Mouse (Mus musculus) midbrain, embryonic 12.5 days (tissue): ENCODE results near the gene Trio. TPM values are rescaled to one million over a fixed set of nuclear protein-coding genes. Genes with fewer than 3 reads are reported as not detected.

Source experiments
- ATAC-seq: fragments of 200-750 bp; cut with Nextera tagmentation; 2 replicates; pipeline ENCODE4 v1.8.0; 2017; ENCODE audit warnings: low read depth, moderate TSS enrichment, moderate library complexity; ENCODE audit not compliant: low FRiP score
- H3K27ac ChIP-seq: fragments of 300-500 bp; sonication (generic); replicated peaks from 2 replicates; pipeline ENCODE4 v1.5.1; 2016; ENCODE audit warnings: mild to moderate bottlenecking
- H3K27me3 ChIP-seq: fragments of 300-500 bp; sonication (generic); 2 replicates; pipeline ENCODE4 v1.6.1; 2016; ENCODE audit warnings: mild to moderate bottlenecking
- H3K36me3 ChIP-seq: fragments of 300-500 bp; sonication (generic); 2 replicates; pipeline ENCODE4 v1.6.1; 2016
- H3K4me1 ChIP-seq: fragments of 300-500 bp; sonication (generic); 2 replicates; pipeline ENCODE4 v1.6.1; 2016
- H3K4me2 ChIP-seq: fragments of 300-500 bp; sonication (generic); replicated peaks from 2 replicates; pipeline ENCODE4 v1.6.1; 2016; ENCODE audit warnings: mild to moderate bottlenecking, moderate library complexity
- H3K4me3 ChIP-seq: fragments of 300-500 bp; sonication (generic); 2 replicates; pipeline ENCODE4 v1.5.1; 2016; ENCODE audit warnings: mild to moderate bottlenecking
- H3K9ac ChIP-seq: fragments of 300-500 bp; sonication (generic); replicated peaks from 2 replicates; pipeline ENCODE4 v1.6.1; 2016; ENCODE audit warnings: mild to moderate bottlenecking, moderate library complexity
- H3K9me3 ChIP-seq: fragments of 300-500 bp; sonication (generic); 2 replicates; pipeline ENCODE4 v1.6.1; 2016; ENCODE audit warnings: mild to moderate bottlenecking
- whole genome bisulfite sequencing: fragments of 180-500 bp; shearing (Covaris S2); methylation state at CpG from one replicate; pipeline ENCODE4 v1.1.7; 2016; 5-methylcytosine and 5-hydroxymethylcytosine counted together
- polyA plus RNA-seq: library from polyadenylated mRNA; unstranded; fragments of >200 nt; fragmentation: Nextera tagmentation; extraction: Ambion mirVana; gene quantifications from 2 replicates; pipeline ENCODE4 v1.2.1, GENCODE M21; 2016

Trio gene
- polyA plus RNA-seq, 1 experiment from 2014 or later = 38.3 TPM

- no peak for ATAC-seq
Observed at GRCm38 (mm10) chr15:27957867-27958266, 67.8 kb downstream of the Trio start.

DNA sequence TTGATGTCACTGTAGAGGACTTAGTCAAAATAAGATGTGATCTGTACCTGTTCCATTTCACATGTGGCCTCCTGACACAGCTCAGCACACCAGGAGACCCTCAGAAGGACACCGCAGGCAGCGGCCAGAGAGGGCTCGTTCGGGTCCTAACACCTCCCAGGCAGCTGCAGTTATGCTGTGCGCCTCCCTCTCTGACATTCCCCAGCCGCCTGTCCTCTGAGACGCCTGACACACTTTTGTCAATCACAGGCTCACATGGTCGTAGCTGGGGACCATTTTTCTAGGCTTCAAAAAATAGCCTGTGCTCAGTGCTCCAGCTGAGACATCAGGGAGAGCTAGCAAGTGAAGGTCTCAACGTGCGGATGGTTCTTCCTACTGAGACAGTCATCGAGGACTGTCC is 70.0 kb downstream of the Trio start:
- WGBS = 51% methylated on average over 11 of the region's 11 CpGs
- Histone ChIP-seq H3K27ac (no peak overlapping the region), H3K4me2 (no peak overlapping the region), H3K36me3 (no peaks in the 10 kb centered on the region), H3K4me1 (peaks cover 47% of the 10 kb centered on the region), H3K27me3 (no peaks in the 10 kb centered on the region), H3K9me3 (no peaks in the 10 kb centered on the region), H3K4me3 (no peak overlapping the region), H3K9ac (no peak overlapping the region)
- ATAC-seq = no peak

More at GRCm38 (mm10) chr15:27957867-27958266, 67.8 kb downstream of the Trio start:
- no peaks in the 10 kb centered on the region for H3K36me3 ChIP-seq
- H3K4me3 ChIP-seq = no peak overlapping the region
- no peak overlapping the region for H3K9ac ChIP-seq
- H3K9me3 ChIP-seq = no peaks in the 10 kb centered on the region
- no peaks in the 10 kb centered on the region for H3K27me3 ChIP-seq
- no peak overlapping the region for H3K27ac ChIP-seq
- H3K4me2 ChIP-seq = no peak overlapping the region
- H3K4me1 ChIP-seq = peaks cover 67% of the 10 kb centered on the region
- 84% methylated on average over 9 of the region's 9 CpGs for WGBS

DNA sequence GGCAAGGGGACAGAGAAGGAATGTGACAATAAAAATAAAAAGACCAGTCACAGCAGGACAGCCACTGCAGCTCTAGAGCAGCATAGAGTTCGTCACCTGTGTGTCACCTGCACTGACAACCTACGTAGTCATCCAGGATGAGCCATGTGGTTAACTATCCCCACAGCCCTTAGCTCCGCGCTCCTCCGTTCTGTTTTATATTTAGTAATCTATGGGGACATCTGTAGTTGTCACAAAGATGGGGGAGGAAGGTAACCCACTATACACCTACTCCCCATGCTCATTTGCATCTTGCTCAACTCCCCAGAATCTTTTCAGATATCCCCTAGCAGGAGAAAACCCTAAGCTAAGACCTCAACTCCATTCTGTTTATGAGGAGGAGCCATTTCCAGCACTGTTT is 71.3 kb downstream of the Trio start:
- H3K27ac ChIP-seq = no peak overlapping the region
- no peak overlapping the region for H3K4me3 ChIP-seq
- H3K27me3 ChIP-seq = no peaks in the 10 kb centered on the region
- H3K4me2 ChIP-seq = no peak overlapping the region
- H3K36me3 ChIP-seq = no peaks in the 10 kb centered on the region
- peaks cover 36% of the 10 kb centered on the region for H3K4me1 ChIP-seq
- no peaks in the 10 kb centered on the region for H3K9me3 ChIP-seq
- WGBS = 93% methylated on average over 5 of the region's 5 CpGs
- no peak for ATAC-seq
- H3K9ac ChIP-seq = no peak overlapping the region

- H3K4me2 ChIP-seq = no peak overlapping the region
- no peaks in the 10 kb centered on the region for H3K9me3 ChIP-seq
- H3K27me3 ChIP-seq = no peaks in the 10 kb centered on the region
- no peak overlapping the region for H3K9ac ChIP-seq
- H3K36me3 ChIP-seq = no peaks in the 10 kb centered on the region
- H3K4me1 ChIP-seq = peaks cover 36% of the 10 kb centered on the region
- ATAC-seq = no peak
- no peak overlapping the region for H3K27ac ChIP-seq
- no peak overlapping the region for H3K4me3 ChIP-seq
- WGBS = 82% methylated on average over 3 of the region's 3 CpGs
Observed at GRCm38 (mm10) chr15:27953570-27953969, 72.1 kb downstream of the Trio start.

- ATAC-seq = no peak
- no peaks in the 10 kb centered on the region for H3K9me3 ChIP-seq
- H3K27me3 ChIP-seq = no peaks in the 10 kb centered on the region
- H3K36me3 ChIP-seq = no peaks in the 10 kb centered on the region
- no peak overlapping the region for H3K4me3 ChIP-seq
- no peak overlapping the region for H3K9ac ChIP-seq
- WGBS = 93% methylated on average over 7 of the region's 7 CpGs
- no peak overlapping the region for H3K27ac ChIP-seq
- H3K4me2 ChIP-seq = no peak overlapping the region
- peaks cover 23% of the 10 kb centered on the region for H3K4me1 ChIP-seq
Observed at GRCm38 (mm10) chr15:27951195-27951594, 74.5 kb downstream of the Trio start.

- Histone ChIP-seq H3K9me3 (no peaks in the 10 kb centered on the region), H3K36me3 (no peaks in the 10 kb centered on the region), H3K4me3 (no peak overlapping the region), H3K4me2 (no peak overlapping the region), H3K27me3 (no peaks in the 10 kb centered on the region), H3K4me1 (peaks cover 25% of the 10 kb centered on the region), H3K9ac (no peak overlapping the region), H3K27ac (no peak overlapping the region)
- ATAC-seq = no peak; the same call in 1 of the 2 replicates
- WGBS = 92% methylated on average over 9 of the region's 9 CpGs
Observed at GRCm38 (mm10) chr15:27949196-27949595, 76.5 kb downstream of the Trio start.

DNA sequence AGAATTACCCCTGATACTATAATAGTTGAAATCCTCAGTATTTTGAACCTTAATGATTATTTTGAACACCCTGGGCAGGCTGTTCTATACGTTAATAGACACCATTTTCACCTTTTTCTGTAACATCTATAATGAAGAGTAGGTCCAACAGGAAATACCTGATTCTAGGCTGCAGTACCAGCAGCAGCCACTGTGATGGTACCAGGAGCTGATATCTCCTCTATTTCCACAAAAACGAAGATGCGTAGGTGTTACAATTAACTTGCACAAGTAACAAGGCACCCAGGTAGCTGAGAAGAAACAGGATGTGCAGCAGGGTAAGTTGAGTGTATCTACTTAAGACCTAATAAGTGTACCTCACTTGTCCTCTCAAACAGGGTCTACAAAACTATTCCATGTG is 77.8 kb downstream of the Trio start:
- no peak overlapping the region for H3K27ac ChIP-seq
- peaks cover 31% of the 10 kb centered on the region for H3K4me1 ChIP-seq
- H3K9me3 ChIP-seq = no peaks in the 10 kb centered on the region
- H3K4me2 ChIP-seq = no peak overlapping the region
- H3K36me3 ChIP-seq = no peaks in the 10 kb centered on the region
- H3K27me3 ChIP-seq = no peaks in the 10 kb centered on the region
- no peak for ATAC-seq
- no peak overlapping the region for H3K9ac ChIP-seq
- no peak overlapping the region for H3K4me3 ChIP-seq
- 94% methylated on average over 3 of the region's 3 CpGs for WGBS

- H3K27ac ChIP-seq = no peak overlapping the region
- H3K27me3 ChIP-seq = peaks cover 21% of the 10 kb centered on the region
- ATAC-seq = no peak
- no peaks in the 10 kb centered on the region for H3K9me3 ChIP-seq
- H3K4me1 ChIP-seq = peaks cover 52% of the 10 kb centered on the region
- 66% methylated on average over 9 of the region's 9 CpGs for WGBS
- H3K4me3 ChIP-seq = no peak overlapping the region
- no peaks in the 10 kb centered on the region for H3K36me3 ChIP-seq
- H3K4me2 ChIP-seq = no peak overlapping the region
- H3K9ac ChIP-seq = no peak overlapping the region
Observed at GRCm38 (mm10) chr15:27945570-27945969, 80.1 kb downstream of the Trio start.

DNA sequence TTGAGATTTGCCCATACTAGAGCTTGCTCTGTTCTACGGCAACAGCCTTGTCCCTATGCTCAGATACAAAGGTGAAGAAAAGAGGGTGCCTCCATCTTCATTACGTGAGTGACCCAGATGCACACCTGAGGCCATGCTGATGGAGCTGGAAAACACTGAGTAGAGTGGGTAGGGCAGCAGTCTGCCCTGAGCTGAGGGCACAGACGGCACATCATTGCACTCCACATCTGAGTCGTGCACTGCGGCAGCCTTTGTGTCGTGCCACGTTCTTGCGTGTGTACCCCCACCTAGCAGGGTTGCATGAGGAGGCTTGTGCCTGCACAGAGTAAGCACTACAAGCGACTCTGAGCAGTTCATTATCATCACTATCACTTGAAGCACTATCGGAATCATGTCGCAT is 80.8 kb downstream of the Trio start:
- no peak for ATAC-seq
- Histone ChIP-seq H3K27me3 (peaks cover 27% of the 10 kb centered on the region), H3K27ac (no peak overlapping the region), H3K9me3 (no peaks in the 10 kb centered on the region), H3K36me3 (no peaks in the 10 kb centered on the region), H3K9ac (no peak overlapping the region), H3K4me2 (no peak overlapping the region), H3K4me1 (peaks cover 53% of the 10 kb centered on the region), H3K4me3 (no peak overlapping the region)
- WGBS = 86% methylated on average over 11 of the region's 11 CpGs

DNA sequence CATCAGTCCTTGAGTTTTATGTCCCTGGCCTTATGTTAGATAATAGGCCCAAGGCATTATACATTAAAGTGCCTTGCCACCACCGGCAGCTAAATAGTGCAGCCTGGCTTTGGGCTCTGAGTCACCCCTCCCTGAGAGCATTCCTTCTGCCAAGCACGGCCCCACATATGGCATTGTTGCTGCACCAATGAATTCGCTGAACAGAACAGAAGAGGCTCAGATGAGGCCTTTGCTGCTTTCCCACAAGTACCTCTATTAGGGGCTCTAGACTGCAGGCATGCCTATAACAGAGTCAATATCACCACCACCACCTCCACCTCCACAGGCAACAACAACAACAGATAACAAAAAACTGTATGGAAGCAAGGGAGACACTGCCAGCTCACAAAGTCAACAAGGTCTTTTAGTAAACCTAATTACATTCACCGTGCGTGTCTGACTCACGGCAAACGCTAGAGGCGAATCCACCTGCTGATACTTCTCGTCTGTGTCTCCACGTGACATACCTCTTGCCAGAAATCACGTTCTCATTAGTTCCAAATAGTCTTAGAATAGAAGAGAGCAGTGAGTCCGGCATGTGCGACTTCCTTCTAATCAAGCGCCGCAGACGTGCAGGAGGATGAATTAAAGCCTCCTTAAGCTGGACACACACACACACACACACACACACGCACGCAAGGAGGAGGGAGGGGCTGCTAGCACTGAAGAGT is 82.0 kb downstream of the Trio start:
- Histone ChIP-seq H3K36me3 (no peaks in the 10 kb centered on the region), H3K27ac (peak overlapping the region; percentile 43; the same call in 1 of the 2 replicates)
- 39% methylated on average over 18 of the region's 18 CpGs for WGBS

GRCm38 (mm10) chr15:27942148-27942847 is 83.3 kb downstream of the Trio start:
- WGBS = 83% methylated on average over 11 of the region's 11 CpGs
- no peak overlapping the region for H3K9ac ChIP-seq
- no peak overlapping the region for H3K4me2 ChIP-seq
- no peaks in the 10 kb centered on the region for H3K36me3 ChIP-seq
- peaks cover 35% of the 10 kb centered on the region for H3K27me3 ChIP-seq
- H3K4me1 ChIP-seq = peaks cover 73% of the 10 kb centered on the region
- ATAC-seq = no peak
- no peak overlapping the region for H3K4me3 ChIP-seq
- H3K9me3 ChIP-seq = no peaks in the 10 kb centered on the region
- no peak overlapping the region for H3K27ac ChIP-seq

More for the DNA sequence above, 82.0 kb downstream of the Trio start:
- H3K9ac ChIP-seq = no peak overlapping the region
- H3K27me3 ChIP-seq = peaks cover 33% of the 10 kb centered on the region
- H3K4me1 ChIP-seq = peaks cover 60% of the 10 kb centered on the region
- peak overlapping the region; percentile 6; the same call in 1 of the 2 replicates for H3K4me2 ChIP-seq
- no peaks in the 10 kb centered on the region for H3K9me3 ChIP-seq
- no peak overlapping the region for H3K4me3 ChIP-seq
- ATAC-seq = peak; percentile 65

GRCm38 (mm10) chr15:27941441-27941840 is 84.2 kb downstream of the Trio start:
- no peaks in the 10 kb centered on the region for H3K9me3 ChIP-seq
- 79% methylated on average over 8 of the region's 8 CpGs for WGBS
- no peaks in the 10 kb centered on the region for H3K36me3 ChIP-seq
- H3K4me2 ChIP-seq = no peak overlapping the region
- peaks cover 37% of the 10 kb centered on the region for H3K27me3 ChIP-seq
- H3K27ac ChIP-seq = no peak overlapping the region
- ATAC-seq = no peak
- H3K4me1 ChIP-seq = peaks cover 82% of the 10 kb centered on the region
- no peak overlapping the region for H3K4me3 ChIP-seq
- H3K9ac ChIP-seq = no peak overlapping the region
